Mouse (Mus musculus) WW6 (cell line): ENCODE data around the gene Rapgef2.

Source experiments
- DNase-seq: peaks from one replicate; pipeline ENCODE4 v3.0.0-alpha.2; 2013; ENCODE audit warnings: low read depth, low spot score

Rapgef2 gene

GRCm38 (mm10) chr3:79286376-79287107, at the start of gene Rapgef2:
Gene Rapgef2 (minus strand): TSS chr3:79286517.
- DNase-seq = no peak

DNA sequence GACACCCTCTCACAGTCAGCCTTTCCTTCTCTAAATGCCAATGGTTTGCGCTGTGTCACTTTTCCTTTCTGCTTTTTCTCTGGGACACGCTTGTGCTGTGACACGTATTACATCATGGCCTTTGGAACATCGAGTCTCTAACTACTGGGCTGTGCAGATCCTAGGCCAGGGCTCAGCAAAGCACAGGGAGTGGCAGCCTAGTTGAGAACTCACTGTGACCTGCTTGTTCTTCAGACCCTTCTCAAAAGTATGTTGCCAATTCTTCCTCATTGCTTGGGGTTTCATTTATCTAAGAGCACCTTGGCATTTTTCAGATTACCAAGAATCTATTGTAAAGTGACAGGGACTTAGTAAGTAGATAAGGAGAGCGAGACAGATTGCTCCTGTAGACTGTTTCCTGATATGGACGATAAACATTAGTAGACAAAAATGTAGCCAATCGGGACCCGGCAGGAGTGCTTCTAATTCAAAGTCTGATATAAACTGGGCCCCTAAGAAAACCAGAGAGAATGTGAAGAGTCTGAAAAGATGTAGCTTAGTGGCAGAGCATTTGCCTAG, 47.4 kb upstream of the Rapgef2 start:
- DNase-seq = no peak

GRCm38 (mm10) chr3:79333051-79333450, 46.7 kb upstream of the Rapgef2 start:
- DNase-seq = no peak

DNA sequence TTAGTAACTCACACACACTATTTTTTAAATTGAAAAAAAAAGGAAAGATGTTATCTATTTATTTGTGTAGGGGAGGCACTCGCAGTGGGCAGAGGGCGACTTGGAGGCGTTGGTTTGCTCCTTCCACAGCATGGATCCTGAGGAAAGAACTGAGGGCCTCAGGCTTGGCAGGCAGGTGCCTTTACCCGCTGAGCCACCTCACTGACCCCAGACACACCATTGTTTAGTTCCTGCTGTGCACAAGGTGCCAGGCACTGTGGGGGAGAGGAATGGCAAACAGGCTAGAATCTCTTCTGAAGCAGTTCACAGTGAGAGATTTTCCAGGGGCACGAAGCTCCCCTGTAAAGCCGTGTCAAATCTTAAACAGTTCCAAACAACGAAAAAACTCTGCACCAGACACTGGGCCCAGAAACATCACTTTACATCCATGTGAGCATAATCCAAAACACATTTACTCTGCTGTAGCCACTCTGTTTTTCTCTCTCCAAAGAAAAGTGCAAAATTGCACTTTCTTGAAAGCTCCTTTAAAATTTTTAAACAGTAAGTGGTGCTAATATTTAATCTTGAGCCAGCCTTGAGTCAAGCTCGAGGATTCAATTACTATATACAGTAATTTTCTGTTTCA, 43.5 kb upstream of the Rapgef2 start:
- no peak for DNase-seq

DNA sequence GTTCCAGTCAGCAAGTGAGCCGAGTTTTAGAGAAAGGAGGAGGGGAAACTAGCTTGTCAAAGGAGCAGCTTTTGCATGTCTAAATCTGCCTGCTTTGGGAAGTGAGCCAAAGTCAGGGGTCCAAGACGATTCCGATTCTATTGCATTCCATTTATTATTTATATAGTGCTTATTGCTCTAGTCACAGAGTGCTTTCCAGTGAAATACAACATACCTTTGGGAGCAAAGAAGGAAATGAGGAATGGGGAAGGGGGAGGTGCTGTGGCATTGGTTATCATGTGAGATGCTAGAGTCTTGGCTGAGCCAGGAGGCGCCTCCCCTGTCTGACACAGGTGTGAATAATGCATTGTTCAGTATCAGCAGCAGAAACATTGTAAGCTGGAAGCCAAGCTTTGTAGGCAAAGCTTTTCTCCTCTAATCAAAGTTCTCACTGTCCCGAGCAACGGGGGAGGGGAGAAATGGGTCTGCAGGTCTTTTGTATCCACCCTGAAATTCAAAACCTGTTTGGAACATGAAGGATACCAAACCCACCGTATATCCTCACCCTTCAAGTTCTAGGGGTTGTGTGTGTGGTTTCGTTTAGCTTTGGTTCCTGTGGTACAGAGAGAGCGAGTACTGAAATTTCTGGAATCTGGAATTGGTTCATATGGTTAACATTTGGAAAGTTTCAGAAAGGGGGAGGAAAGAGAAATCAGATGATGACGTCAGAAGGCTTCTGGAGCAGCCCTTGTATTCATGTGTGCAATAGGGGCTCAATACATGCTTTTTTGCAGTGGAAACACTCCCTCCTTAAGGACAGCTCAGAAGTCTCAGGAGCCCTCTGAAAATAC, 38.6 kb upstream of the Rapgef2 start:
- DNase-seq = no peak

DNA sequence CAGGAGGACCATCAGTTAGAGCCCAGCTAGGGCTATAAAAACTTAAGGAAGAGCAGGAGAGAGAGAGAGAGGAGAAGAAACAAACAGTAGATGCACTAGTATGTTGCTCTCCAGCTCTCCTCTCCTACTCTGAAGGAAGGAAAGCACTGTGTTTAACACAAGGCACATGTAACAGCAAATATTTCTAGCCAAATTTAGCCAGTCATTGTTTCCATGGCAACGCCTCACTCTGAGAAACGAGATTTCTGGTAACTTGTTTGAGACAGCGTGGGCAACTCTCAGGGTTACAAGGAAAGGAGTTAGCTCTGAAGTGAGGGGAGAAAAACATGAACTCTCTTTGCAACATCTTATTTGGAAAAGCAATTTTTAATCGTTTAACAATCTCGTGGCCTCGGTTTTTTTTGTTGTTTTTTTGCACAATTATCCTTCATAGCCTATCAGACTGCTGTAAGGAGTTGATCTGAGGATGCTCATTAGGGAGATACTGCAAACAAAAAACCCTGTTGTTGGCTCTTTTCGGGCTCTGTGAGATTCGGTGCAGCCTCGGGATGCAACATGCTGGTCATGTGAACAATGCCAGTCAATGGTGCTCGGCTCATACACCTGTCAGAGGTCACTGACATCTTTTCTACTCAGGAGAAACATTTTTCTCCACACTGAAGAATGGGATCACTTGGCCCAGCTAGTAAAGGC, 27.8 kb upstream of the Rapgef2 start:
- no peak for DNase-seq

DNA sequence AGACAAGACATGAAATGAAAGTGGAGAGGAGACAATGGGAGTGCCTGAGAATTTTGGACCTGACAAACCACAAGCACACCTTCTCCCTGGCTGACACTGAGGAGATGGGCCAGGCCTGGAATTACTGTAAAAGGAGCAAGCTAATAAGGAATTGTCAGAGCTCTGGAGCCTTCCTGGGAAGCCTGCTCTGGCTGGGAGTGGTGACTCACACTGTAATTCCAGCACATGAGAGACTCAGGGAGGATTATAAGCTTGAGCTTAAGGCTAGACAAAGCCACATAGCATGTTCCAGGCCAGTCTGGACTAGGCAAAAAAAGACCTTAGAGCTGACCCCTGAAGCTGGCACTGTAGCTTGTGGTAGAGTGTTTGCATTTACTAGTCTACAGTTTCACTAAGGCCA, 25.6 kb upstream of the Rapgef2 start:
- no peak for DNase-seq

DNA sequence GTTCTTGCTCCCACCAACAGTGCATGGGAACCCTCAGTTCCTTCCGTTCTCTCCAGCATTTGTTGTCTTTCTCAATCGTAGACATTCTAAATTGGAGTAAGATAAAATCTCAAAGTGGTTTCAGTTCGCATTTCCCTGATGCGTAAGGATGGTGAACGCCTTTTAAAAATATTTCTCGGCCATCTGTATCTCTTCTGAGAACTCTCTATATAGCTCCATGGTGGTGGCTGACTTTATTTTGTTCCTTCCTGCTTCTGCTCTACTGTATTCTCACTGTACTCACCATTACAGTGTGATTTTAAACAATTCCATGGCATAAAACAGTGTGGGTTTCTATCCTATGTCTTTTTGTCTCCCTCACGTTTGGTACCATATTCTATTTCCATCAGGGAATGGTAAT, 23.9 kb upstream of the Rapgef2 start:
- DNase-seq = no peak

- DNase-seq = no peak
Measured at GRCm38 (mm10) chr3:79308605-79309004, 22.3 kb upstream of the Rapgef2 start.

DNA sequence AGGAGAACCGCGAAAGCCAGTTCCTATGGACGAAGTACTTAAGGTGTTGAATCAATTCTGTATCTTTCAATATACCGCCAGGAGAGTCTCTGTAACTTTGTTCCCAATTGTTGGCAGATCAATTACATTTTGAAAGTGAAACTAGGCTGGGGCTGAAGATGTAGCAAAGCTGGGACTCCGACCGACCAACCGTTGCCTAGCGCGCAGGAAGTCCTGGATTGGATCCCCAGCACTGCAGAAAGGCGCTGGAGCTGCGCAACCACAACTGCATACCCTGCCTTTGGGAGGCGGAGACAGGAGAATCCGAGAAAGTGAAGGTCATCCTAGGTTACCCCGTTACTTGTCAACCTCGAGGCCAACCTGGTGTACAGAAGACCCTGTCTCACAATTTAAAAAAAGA, 13.1 kb upstream of the Rapgef2 start:
- no peak for DNase-seq

- no peak for DNase-seq
Measured at GRCm38 (mm10) chr3:79297281-79297680, 11.0 kb upstream of the Rapgef2 start.

GRCm38 (mm10) chr3:79296586-79296985, 10.3 kb upstream of the Rapgef2 start:
- no peak for DNase-seq

DNA sequence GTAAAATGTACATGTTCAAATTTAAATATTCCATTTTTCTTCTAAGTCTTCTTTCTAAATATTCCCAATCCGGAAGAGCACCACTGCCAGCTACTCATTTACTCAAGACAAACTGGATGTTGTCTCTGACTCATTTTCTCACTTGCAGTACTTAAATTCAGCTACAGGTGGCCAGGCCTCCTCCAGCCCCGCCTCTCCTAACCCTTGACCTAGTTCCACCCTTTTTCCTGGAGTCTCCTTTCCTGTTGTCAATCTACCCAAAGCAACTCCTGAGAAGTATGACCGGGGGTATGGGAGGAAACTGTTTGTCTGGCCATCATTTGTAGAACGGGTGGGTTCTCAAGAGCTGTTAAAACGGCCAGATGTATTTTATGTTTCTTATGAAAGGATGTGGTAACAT, 9.7 kb upstream of the Rapgef2 start:
- no peak for DNase-seq

- no peak for DNase-seq
Measured at GRCm38 (mm10) chr3:79294701-79295100, 8.4 kb upstream of the Rapgef2 start.

DNA sequence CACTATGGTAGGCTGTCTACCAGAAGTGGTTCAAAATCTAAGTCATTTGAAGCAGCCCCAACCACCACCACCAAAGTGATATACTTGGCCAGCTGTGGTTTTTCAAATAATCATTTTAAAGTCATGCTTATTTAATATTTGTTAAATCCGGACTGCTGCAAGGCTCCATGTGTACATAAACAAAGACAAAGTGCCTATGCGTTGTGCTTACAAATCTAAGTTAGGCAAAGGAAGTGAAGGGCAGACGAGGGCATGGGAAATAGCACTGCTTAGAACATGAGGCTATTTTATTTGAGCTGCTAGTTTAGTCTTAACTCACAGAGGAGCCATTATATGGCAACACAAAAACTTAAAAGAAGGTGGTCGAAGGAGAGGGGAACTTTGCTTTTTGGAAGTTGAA, 6.7 kb upstream of the Rapgef2 start:
- no peak for DNase-seq

DNA sequence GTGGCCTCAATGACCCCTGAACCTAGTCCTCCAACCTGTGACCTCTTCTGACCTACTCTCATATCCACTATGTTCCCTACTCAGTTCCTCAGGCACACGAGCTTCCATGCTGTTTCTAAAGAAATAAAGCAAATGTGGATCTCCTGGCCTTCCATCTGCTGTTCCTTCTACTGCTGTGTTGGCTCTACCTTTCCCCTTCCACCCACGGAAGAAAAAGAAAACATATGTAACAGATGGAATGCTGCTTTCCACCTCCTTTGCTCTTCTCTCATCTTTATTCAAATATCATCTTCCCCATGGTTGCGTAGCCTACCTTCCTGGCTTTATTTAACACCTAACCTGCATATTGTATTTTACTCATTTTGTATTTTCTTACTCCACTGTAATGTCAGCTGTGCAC, 2.7 kb upstream of the Rapgef2 start:
- no peak for DNase-seq

DNA sequence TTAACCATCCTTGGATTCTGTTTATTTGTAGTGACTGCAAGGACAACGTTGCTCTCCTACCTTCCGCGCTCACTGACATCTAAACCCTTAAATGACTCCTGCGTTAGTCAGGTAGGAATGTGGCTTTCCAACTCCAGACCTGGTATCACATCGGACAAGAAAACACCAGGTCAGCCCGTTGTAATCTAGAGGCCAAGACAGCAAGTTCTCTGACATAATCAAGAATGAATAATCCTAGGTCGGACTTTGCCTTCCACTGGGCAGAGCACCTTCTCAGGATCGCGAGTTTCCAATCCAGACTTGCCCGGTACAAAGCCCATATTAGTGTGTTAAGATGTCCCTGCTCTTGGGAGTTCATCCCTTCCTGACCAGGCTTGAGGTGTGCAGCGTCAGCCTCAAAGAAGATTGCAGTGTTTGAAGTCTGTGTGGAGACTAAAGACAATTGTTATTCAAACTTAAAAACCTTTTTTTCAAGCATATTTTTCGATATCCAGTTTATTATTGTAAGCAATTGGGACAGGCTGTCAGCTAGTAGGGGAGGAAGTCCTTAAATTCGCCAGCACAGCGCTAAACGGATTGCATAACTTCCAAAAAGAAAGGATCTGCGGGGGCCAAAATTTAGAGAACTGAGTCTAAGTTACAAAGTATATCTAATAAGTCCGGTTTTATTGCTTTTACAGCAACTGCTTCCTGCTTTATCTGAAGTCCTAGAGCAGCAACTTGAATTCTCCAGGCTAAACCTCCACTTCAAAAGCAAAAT, 1.6 kb upstream of the Rapgef2 start:
- no peak for DNase-seq

- peak; percentile 67 for DNase-seq
Measured at GRCm38 (mm10) chr3:79287108-79287576, 825 bp upstream of the Rapgef2 start.

GRCm38 (mm10) chr3:79286031-79286375, 314 bp downstream of the Rapgef2 start:
- no peak for DNase-seq

- no peak for DNase-seq
Measured at GRCm38 (mm10) chr3:79285097-79285675, 1.1 kb downstream of the Rapgef2 start.

GRCm38 (mm10) chr3:79283976-79284375, 2.3 kb downstream of the Rapgef2 start:
- no peak for DNase-seq
